Mouse (Mus musculus): ENCODE measurements around the gene Lman2. TPM values are rescaled to one million over a fixed set of nuclear protein-coding genes. Genes with fewer than 3 reads are reported as not detected.

Gene Lman2
- polyA plus RNA-seq, 1 experiment from 2014 or later = 63.6 TPM

GRCm38 (mm10) chr13:55329683-55330566, 32.7 kb downstream of the Lman2 start, which contains the start of gene Mxd3:
Mxd3 (minus strand) TSS chr13:55329823.
- ATAC-seq = peak; percentile 90
- Histone ChIP-seq H3K9me3 (ENCODE audit: low read length) (no peaks in the 10 kb centered on the region), H3K4me3 (ENCODE audit: low read depth, low read length) (peak within 1 kb of the TSS; percentile 67), H3K4me2 (replicated peaks; ENCODE audit: low read depth, low read length) (peak within 1 kb of the TSS; percentile 92), H3K9ac (replicated peaks; ENCODE audit: low read depth) (no peak within 1 kb of the TSS; the same call in none of the 2 replicates), H3K4me1 (ENCODE audit: insufficient read depth, low read depth, low read length) (peaks cover 8% of the 10 kb centered on the region; the same call in 1 of the 2 replicates), H3K36me3 (ENCODE audit: insufficient read depth, low read length) (0 out of 2 replicates have a peak, but pooled peaks cover 10% of the 10 kb centered on the region), H3K27me3 (replicated peaks; ENCODE audit: insufficient read depth, low read length) (no peaks in the 10 kb centered on the region), H3K27ac (ENCODE audit: low read length) (peak within 1 kb of the TSS; percentile 64; the same call in 1 of the 2 replicates)
- DNase-seq (ENCODE audit: low spot score) = peak; percentile 87
- TF ChIP-seq EP300 (IDR thresholded peaks at IDR 0.05) (no peak), CTCF (IDR thresholded peaks at IDR 0.05) (no peak)
- under 1% methylated on average over 59 of the region's 82 CpGs for WGBS

- Histone ChIP-seq H3K4me1 (ENCODE audit: insufficient read depth, low read depth, low read length) (peaks cover 8% of the 10 kb centered on the region; the same call in 1 of the 2 replicates), H3K36me3 (ENCODE audit: insufficient read depth, low read length) (0 out of 2 replicates have a peak, but pooled peaks cover 10% of the 10 kb centered on the region), H3K4me3 (ENCODE audit: low read depth, low read length) (peak overlapping the region; percentile 67), H3K4me2 (replicated peaks; ENCODE audit: low read depth, low read length) (peak overlapping the region; percentile 92), H3K27ac (ENCODE audit: low read length) (no peak overlapping the region), H3K9me3 (ENCODE audit: low read length) (no peaks in the 10 kb centered on the region), H3K27me3 (replicated peaks; ENCODE audit: insufficient read depth, low read length) (no peaks in the 10 kb centered on the region), H3K9ac (replicated peaks; ENCODE audit: low read depth) (no peak overlapping the region; the same call in 1 of the 2 replicates)
- DNase-seq (ENCODE audit: low spot score) (no peak), ATAC-seq (peak; percentile 10; the same call in 1 of the 2 replicates)
- TF ChIP-seq EP300 (IDR thresholded peaks at IDR 0.05) = no peak
- TF ChIP-seq CTCF (IDR thresholded peaks at IDR 0.05) = no peak
- 0% methylated on average over 26 of the region's 29 CpGs for WGBS
These were observed 33.4 kb downstream of the Lman2 start for GRCm38 (mm10) chr13:55329109-55329682.

- Histone ChIP-seq H3K36me3 (ENCODE audit: insufficient read depth, low read length) (0 out of 2 replicates have a peak, but pooled peaks cover 13% of the 10 kb centered on the region), H3K4me1 (ENCODE audit: insufficient read depth, low read depth, low read length) (peaks cover 8% of the 10 kb centered on the region; the same call in 1 of the 2 replicates), H3K27ac (ENCODE audit: low read length) (no peak overlapping the region), H3K9ac (replicated peaks; ENCODE audit: low read depth) (no peak overlapping the region), H3K9me3 (ENCODE audit: low read length) (no peaks in the 10 kb centered on the region), H3K4me3 (ENCODE audit: low read depth, low read length) (no peak overlapping the region), H3K4me2 (replicated peaks; ENCODE audit: low read depth, low read length) (no peak overlapping the region), H3K27me3 (replicated peaks; ENCODE audit: insufficient read depth, low read length) (no peaks in the 10 kb centered on the region)
- TF ChIP-seq EP300 (IDR thresholded peaks at IDR 0.05) (no peak), CTCF (IDR thresholded peaks at IDR 0.05) (no peak)
- DNase-seq (ENCODE audit: low spot score) = no peak
- 79% methylated on average over 4 of the region's 4 CpGs for WGBS
- no peak for ATAC-seq
These were observed 33.9 kb downstream of the Lman2 start for GRCm38 (mm10) chr13:55328641-55329040.

- Histone ChIP-seq H3K36me3 (ENCODE audit: insufficient read depth, low read length) (0 out of 2 replicates have a peak, but pooled peaks cover 15% of the 10 kb centered on the region), H3K9ac (replicated peaks; ENCODE audit: low read depth) (no peak overlapping the region), H3K27ac (ENCODE audit: low read length) (no peak overlapping the region), H3K4me3 (ENCODE audit: low read depth, low read length) (no peak overlapping the region), H3K27me3 (replicated peaks; ENCODE audit: insufficient read depth, low read length) (no peaks in the 10 kb centered on the region), H3K4me1 (ENCODE audit: insufficient read depth, low read depth, low read length) (peaks cover 8% of the 10 kb centered on the region; the same call in 1 of the 2 replicates), H3K4me2 (replicated peaks; ENCODE audit: low read depth, low read length) (no peak overlapping the region), H3K9me3 (ENCODE audit: low read length) (no peaks in the 10 kb centered on the region)
- TF ChIP-seq EP300 (IDR thresholded peaks at IDR 0.05) (no peak), CTCF (IDR thresholded peaks at IDR 0.05) (no peak)
- DNase-seq (ENCODE audit: low spot score) (no peak), ATAC-seq (no peak)
- 80% methylated on average over 6 of the region's 6 CpGs for WGBS
These were observed 34.4 kb downstream of the Lman2 start for GRCm38 (mm10) chr13:55328171-55328570.

GRCm38 (mm10) chr13:55327633-55328032, 35.0 kb downstream of the Lman2 start:
- WGBS = 45% methylated on average over 8 of the region's 8 CpGs
- peaks cover 8% of the 10 kb centered on the region; the same call in 1 of the 2 replicates for H3K4me1 ChIP-seq (ENCODE audit: insufficient read depth, low read depth, low read length)
- H3K36me3 ChIP-seq (ENCODE audit: insufficient read depth, low read length) = 0 out of 2 replicates have a peak, but pooled peaks cover 15% of the 10 kb centered on the region
- ATAC-seq (peak; percentile 59), DNase-seq (ENCODE audit: low spot score) (peak; percentile 91)
- H3K9me3 ChIP-seq (ENCODE audit: low read length) = no peaks in the 10 kb centered on the region
- H3K9ac ChIP-seq (replicated peaks; ENCODE audit: low read depth) = no peak overlapping the region
- H3K4me3 ChIP-seq (ENCODE audit: low read depth, low read length) = no peak overlapping the region
- TF ChIP-seq EP300 (IDR thresholded peaks at IDR 0.05) = no peak
- peak; percentile 95 for TF ChIP-seq CTCF (IDR thresholded peaks at IDR 0.05)
- H3K4me2 ChIP-seq (replicated peaks; ENCODE audit: low read depth, low read length) = no peak overlapping the region
- H3K27ac ChIP-seq (ENCODE audit: low read length) = no peak overlapping the region
- no peaks in the 10 kb centered on the region for H3K27me3 ChIP-seq (replicated peaks; ENCODE audit: insufficient read depth, low read length)

- Histone ChIP-seq H3K4me3 (ENCODE audit: low read depth, low read length) (no peak overlapping the region), H3K9ac (replicated peaks; ENCODE audit: low read depth) (no peak overlapping the region), H3K27ac (ENCODE audit: low read length) (no peak overlapping the region), H3K4me1 (ENCODE audit: insufficient read depth, low read depth, low read length) (peaks cover 8% of the 10 kb centered on the region; the same call in 1 of the 2 replicates), H3K9me3 (ENCODE audit: low read length) (no peaks in the 10 kb centered on the region), H3K27me3 (replicated peaks; ENCODE audit: insufficient read depth, low read length) (no peaks in the 10 kb centered on the region), H3K36me3 (ENCODE audit: insufficient read depth, low read length) (0 out of 2 replicates have a peak, but pooled peaks cover 15% of the 10 kb centered on the region), H3K4me2 (replicated peaks; ENCODE audit: low read depth, low read length) (no peak overlapping the region)
- 31% methylated on average over 4 of the region's 4 CpGs for WGBS
- ATAC-seq = no peak
- DNase-seq (ENCODE audit: low spot score) = no peak
- TF ChIP-seq EP300 (IDR thresholded peaks at IDR 0.05) (no peak), CTCF (IDR thresholded peaks at IDR 0.05) (no peak)
These were observed 35.4 kb downstream of the Lman2 start for GRCm38 (mm10) chr13:55327169-55327568.
